Mouse (Mus musculus): ENCODE data around the gene Plcl1. TPM values are rescaled to one million over a fixed set of nuclear protein-coding genes. Genes with fewer than 3 reads are reported as not detected.

Plcl1 gene
- 1 to 10 TPM; 2.7 to 3.3 TPM for total RNA-seq (2021)
- long read RNA-seq, experiment 1, partial matches to known transcripts = 0 of 1 reads
- long read RNA-seq, experiment 1, other reads (novel, unspliced or antisense) = 1 of 1 reads
- long read RNA-seq, experiment 2, partial matches to known transcripts = 0 of 1 reads
- long read RNA-seq, experiment 2, other reads (novel, unspliced or antisense) = 1 of 1 reads

- DNase-seq = peak; percentile 95 to 97
Measured at GRCm38 (mm10) chr1:55405272-55406022, at the start of gene Plcl1. Plcl1 (plus strand) TSS chr1:55405921.

GRCm38 (mm10) chr1:55362634-55363033 is 43.1 kb upstream of the Plcl1 start:
- DNase-seq = no peak

GRCm38 (mm10) chr1:55363044-55363565 is 42.6 kb upstream of the Plcl1 start, which contains the start of gene Boll:
Boll (minus strand) TSS chr1:55363469.
- DNase-seq = peak; percentile 56 to 75

- peak; percentile 31 to 43 for DNase-seq
Measured at GRCm38 (mm10) chr1:55363586-55363985, 42.1 kb upstream of the Plcl1 start.

GRCm38 (mm10) chr1:55372626-55373025 is 33.1 kb upstream of the Plcl1 start:
- no peak for DNase-seq

GRCm38 (mm10) chr1:55380527-55380926 is 25.2 kb upstream of the Plcl1 start:
- no peak for DNase-seq

- DNase-seq = peak; percentile 69 to 89
Measured at GRCm38 (mm10) chr1:55383114-55383773, 22.5 kb upstream of the Plcl1 start.

GRCm38 (mm10) chr1:55399891-55400290 is 5.8 kb upstream of the Plcl1 start:
- DNase-seq = no peak

- DNase-seq = peak; percentile 64 to 87
Measured at GRCm38 (mm10) chr1:55404439-55404838, 1.3 kb upstream of the Plcl1 start.

GRCm38 (mm10) chr1:55406023-55406413 is 297 bp downstream of the Plcl1 start:
- DNase-seq = peak; percentile 84 to 86

- peak; percentile 26 to 40 for DNase-seq
Measured at GRCm38 (mm10) chr1:55406531-55407375, 1.0 kb downstream of the Plcl1 start.

- DNase-seq = no peak
Measured at GRCm38 (mm10) chr1:55410670-55411069, 4.9 kb downstream of the Plcl1 start.

- no peak for DNase-seq
Measured at GRCm38 (mm10) chr1:55411079-55411478, 5.4 kb downstream of the Plcl1 start.

- DNase-seq = no peak
Measured at GRCm38 (mm10) chr1:55412569-55412968, 6.8 kb downstream of the Plcl1 start.

GRCm38 (mm10) chr1:55413534-55413933 is 7.8 kb downstream of the Plcl1 start:
- DNase-seq = no peak

- DNase-seq = no peak
Measured at GRCm38 (mm10) chr1:55418968-55419367, 13.2 kb downstream of the Plcl1 start.

GRCm38 (mm10) chr1:55427607-55428006 is 21.9 kb downstream of the Plcl1 start:
- DNase-seq = no peak

- no peak for DNase-seq
Measured at GRCm38 (mm10) chr1:55429051-55429450, 23.3 kb downstream of the Plcl1 start.

- no peak for DNase-seq
Measured at GRCm38 (mm10) chr1:55429708-55430107, 24.0 kb downstream of the Plcl1 start.

GRCm38 (mm10) chr1:55430587-55430986 is 24.9 kb downstream of the Plcl1 start:
- no peak for DNase-seq

- DNase-seq = no peak
Measured at GRCm38 (mm10) chr1:55436589-55436988, 30.9 kb downstream of the Plcl1 start.

- no peak for DNase-seq
Measured at GRCm38 (mm10) chr1:55437095-55437494, 31.4 kb downstream of the Plcl1 start.
